Mouse (Mus musculus): ENCODE measurements at regions not wholly inside any gene's neighbourhood (a gene's known extent, or its start where the extent isn't known, plus 50 kb on each side); places are given as distances from the start of the nearest gene placed in this dataset.

- Histone ChIP-seq H3K27ac (replicated peaks) (no peak overlapping the region), H3K9me3 (replicated peaks) (no peaks in the 10 kb centered on the region), H3K36me3 (no peaks in the 10 kb centered on the region), H3K4me3 (no peak overlapping the region), H3K4me1 (no peaks in the 10 kb centered on the region), H3K27me3 (ENCODE audit: low read depth, poor library complexity, severe bottlenecking) (no peaks in the 10 kb centered on the region)
- no peak for DNase-seq (ENCODE audit: low spot score)
Measured at GRCm38 (mm10) chr14:97045321-97045720, 526.4 kb upstream of the Klhl1 start.

GRCm38 (mm10) chr14:97039850-97040249, 520.9 kb upstream of the Klhl1 start:
- no peaks in the 10 kb centered on the region for H3K36me3 ChIP-seq
- no peaks in the 10 kb centered on the region for H3K27me3 ChIP-seq (ENCODE audit: low read depth, poor library complexity, severe bottlenecking)
- WGBS: 87% methylated on average over 3 of the region's 3 CpGs
- no peak overlapping the region for H3K4me3 ChIP-seq
- H3K9me3 ChIP-seq (replicated peaks): no peaks in the 10 kb centered on the region
- no peak overlapping the region for H3K27ac ChIP-seq (replicated peaks)
- H3K4me1 ChIP-seq: no peaks in the 10 kb centered on the region
- no peak for DNase-seq (ENCODE audit: low spot score)

GRCm38 (mm10) chr14:97028528-97028927, 509.6 kb upstream of the Klhl1 start:
- DNase-seq (ENCODE audit: low spot score): no peak
- H3K27ac ChIP-seq (replicated peaks): no peak overlapping the region
- H3K9me3 ChIP-seq (replicated peaks): no peaks in the 10 kb centered on the region
- no peaks in the 10 kb centered on the region for H3K27me3 ChIP-seq (ENCODE audit: low read depth, poor library complexity, severe bottlenecking)
- no peak overlapping the region for H3K4me3 ChIP-seq
- H3K36me3 ChIP-seq: no peaks in the 10 kb centered on the region
- WGBS: 88% methylated on average over 4 of the region's 4 CpGs
- H3K4me1 ChIP-seq: no peaks in the 10 kb centered on the region

GRCm38 (mm10) chr14:97006294-97006693, 487.4 kb upstream of the Klhl1 start:
- no peaks in the 10 kb centered on the region for H3K27me3 ChIP-seq (ENCODE audit: low read depth, poor library complexity, severe bottlenecking)
- no peaks in the 10 kb centered on the region for H3K36me3 ChIP-seq
- DNase-seq (ENCODE audit: low spot score): no peak
- 95% methylated on average over 3 of the region's 3 CpGs for WGBS
- no peaks in the 10 kb centered on the region for H3K4me1 ChIP-seq
- H3K27ac ChIP-seq (replicated peaks): no peak overlapping the region
- H3K9me3 ChIP-seq (replicated peaks): no peaks in the 10 kb centered on the region
- H3K4me3 ChIP-seq: no peak overlapping the region

GRCm38 (mm10) chr14:96995081-96995480, 476.2 kb upstream of the Klhl1 start:
- 23% methylated on average over 3 of the region's 3 CpGs for WGBS
- no peaks in the 10 kb centered on the region for H3K9me3 ChIP-seq (replicated peaks)
- no peak overlapping the region for H3K27ac ChIP-seq (replicated peaks)
- peaks cover 19% of the 10 kb centered on the region for H3K4me1 ChIP-seq
- no peaks in the 10 kb centered on the region for H3K27me3 ChIP-seq (ENCODE audit: low read depth, poor library complexity, severe bottlenecking)
- no peak overlapping the region for H3K4me3 ChIP-seq
- H3K36me3 ChIP-seq: no peaks in the 10 kb centered on the region
- no peak for DNase-seq (ENCODE audit: low spot score)

- Histone ChIP-seq H3K36me3 (no peaks in the 10 kb centered on the region), H3K4me3 (no peak overlapping the region), H3K9me3 (replicated peaks) (no peaks in the 10 kb centered on the region), H3K27ac (replicated peaks) (no peak overlapping the region), H3K27me3 (ENCODE audit: low read depth, poor library complexity, severe bottlenecking) (no peaks in the 10 kb centered on the region), H3K4me1 (peaks cover 14% of the 10 kb centered on the region)
- WGBS: 89% methylated on average over 8 of the region's 8 CpGs
- DNase-seq (ENCODE audit: low spot score): no peak
Measured at GRCm38 (mm10) chr14:96990542-96991162, 471.8 kb upstream of the Klhl1 start.

- H3K4me3 ChIP-seq: no peak overlapping the region
- peaks cover 11% of the 10 kb centered on the region; the same call in 1 of the 2 replicates for H3K4me1 ChIP-seq
- WGBS: 51% methylated on average over 5 of the region's 5 CpGs
- H3K36me3 ChIP-seq: no peaks in the 10 kb centered on the region
- H3K27me3 ChIP-seq (ENCODE audit: low read depth, poor library complexity, severe bottlenecking): no peaks in the 10 kb centered on the region
- H3K27ac ChIP-seq (replicated peaks): peak overlapping the region; percentile 63
- no peaks in the 10 kb centered on the region for H3K9me3 ChIP-seq (replicated peaks)
- DNase-seq (ENCODE audit: low spot score): no peak
Measured at GRCm38 (mm10) chr14:96963074-96963447, 444.2 kb upstream of the Klhl1 start.

GRCm38 (mm10) chr14:96962426-96963073, 443.6 kb upstream of the Klhl1 start:
- WGBS: 42% methylated on average over 8 of the region's 8 CpGs
- DNase-seq (ENCODE audit: low spot score): no peak

GRCm38 (mm10) chr14:96956115-96956514, 437.2 kb upstream of the Klhl1 start:
- 93% methylated on average over 4 of the region's 4 CpGs for WGBS

More at GRCm38 (mm10) chr14:96962426-96963073, 443.6 kb upstream of the Klhl1 start:
- no peaks in the 10 kb centered on the region for H3K27me3 ChIP-seq (ENCODE audit: low read depth, poor library complexity, severe bottlenecking)
- H3K27ac ChIP-seq (replicated peaks): peak overlapping the region; percentile 63; the same call in 1 of the 2 replicates
- no peak overlapping the region for H3K4me3 ChIP-seq
- peaks cover 11% of the 10 kb centered on the region; the same call in 1 of the 2 replicates for H3K4me1 ChIP-seq
- no peaks in the 10 kb centered on the region for H3K36me3 ChIP-seq
- H3K9me3 ChIP-seq (replicated peaks): no peaks in the 10 kb centered on the region

GRCm38 (mm10) chr14:96954462-96954861, 435.6 kb upstream of the Klhl1 start:
- no peak overlapping the region for H3K4me3 ChIP-seq
- H3K27ac ChIP-seq (replicated peaks): no peak overlapping the region
- no peaks in the 10 kb centered on the region for H3K9me3 ChIP-seq (replicated peaks)
- no peak for DNase-seq (ENCODE audit: low spot score)
- H3K36me3 ChIP-seq: no peaks in the 10 kb centered on the region
- no peaks in the 10 kb centered on the region for H3K27me3 ChIP-seq (ENCODE audit: low read depth, poor library complexity, severe bottlenecking)
- no peaks in the 10 kb centered on the region for H3K4me1 ChIP-seq

More at GRCm38 (mm10) chr14:96956115-96956514, 437.2 kb upstream of the Klhl1 start:
- no peaks in the 10 kb centered on the region for H3K4me1 ChIP-seq
- H3K4me3 ChIP-seq: no peak overlapping the region
- DNase-seq (ENCODE audit: low spot score): no peak
- H3K9me3 ChIP-seq (replicated peaks): no peaks in the 10 kb centered on the region
- H3K36me3 ChIP-seq: no peaks in the 10 kb centered on the region
- H3K27me3 ChIP-seq (ENCODE audit: low read depth, poor library complexity, severe bottlenecking): no peaks in the 10 kb centered on the region
- H3K27ac ChIP-seq (replicated peaks): no peak overlapping the region

- DNase-seq (ENCODE audit: low spot score): no peak
- no peaks in the 10 kb centered on the region for H3K27me3 ChIP-seq (ENCODE audit: low read depth, poor library complexity, severe bottlenecking)
- no peak overlapping the region for H3K27ac ChIP-seq (replicated peaks)
- 0 out of 2 replicates have a peak, but pooled peaks cover 4% of the 10 kb centered on the region for H3K4me1 ChIP-seq
- 10% methylated on average over 2 of the region's 2 CpGs for WGBS
- H3K36me3 ChIP-seq: no peaks in the 10 kb centered on the region
- H3K4me3 ChIP-seq: no peak overlapping the region
- H3K9me3 ChIP-seq (replicated peaks): no peaks in the 10 kb centered on the region
Measured at GRCm38 (mm10) chr14:96908737-96909136, 389.8 kb upstream of the Klhl1 start.

- Histone ChIP-seq H3K27me3 (ENCODE audit: low read depth, poor library complexity, severe bottlenecking) (no peaks in the 10 kb centered on the region), H3K4me1 (no peaks in the 10 kb centered on the region), H3K4me3 (no peak overlapping the region), H3K9me3 (replicated peaks) (no peaks in the 10 kb centered on the region), H3K36me3 (no peaks in the 10 kb centered on the region), H3K27ac (replicated peaks) (no peak overlapping the region)
- 91% methylated on average over 3 of the region's 3 CpGs for WGBS
- no peak for DNase-seq (ENCODE audit: low spot score)
Measured at GRCm38 (mm10) chr14:96879701-96880100, 360.8 kb upstream of the Klhl1 start.

- DNase-seq (ENCODE audit: low spot score): no peak
- 94% methylated on average over 4 of the region's 4 CpGs for WGBS
- H3K4me3 ChIP-seq: no peak overlapping the region
- H3K27ac ChIP-seq (replicated peaks): no peak overlapping the region
- H3K9me3 ChIP-seq (replicated peaks): no peaks in the 10 kb centered on the region
- H3K27me3 ChIP-seq (ENCODE audit: low read depth, poor library complexity, severe bottlenecking): no peaks in the 10 kb centered on the region
- no peaks in the 10 kb centered on the region for H3K4me1 ChIP-seq
- no peaks in the 10 kb centered on the region for H3K36me3 ChIP-seq
Measured at GRCm38 (mm10) chr14:96871969-96872368, 353.1 kb upstream of the Klhl1 start.

All from midbrain, embryonic 10.5 days (tissue).